Mouse (Mus musculus) brain, embryonic 14.5 days (tissue): ENCODE results near the gene Slit3.

ENCODE experiments used
- CTCF ChIP-seq: fragments of 200-500 bp; IDR thresholded peaks from 2 replicates; pipeline ENCODE4 v1.5.1; 2012; ENCODE audit warnings: inconsistent platforms, mild to moderate bottlenecking, moderate library complexity, borderline replicate concordance; ENCODE audit not compliant: insufficient read depth, insufficient read length; ENCODE audit errors: extremely low read depth
- POLR2A ChIP-seq: fragments of 200-500 bp; IDR thresholded peaks from 2 replicates; pipeline ENCODE4 v1.6.1; 2012; ENCODE audit warnings: mild to moderate bottlenecking, inconsistent platforms, borderline replicate concordance; ENCODE audit not compliant: poor library complexity, insufficient read depth, insufficient read length, severe bottlenecking; ENCODE audit errors: extremely low read depth

GRCm38 (mm10) chr11:35587174-35587959, 466.3 kb downstream of the Slit3 start:
- TF ChIP-seq CTCF = no peak
- TF ChIP-seq POLR2A = no peak
